Mouse (Mus musculus) adrenal gland, adult (tissue): ENCODE results near the gene Nucb1.
"Not testable (repeated sequence)": the region's sequence is repeated elsewhere in the genome, so short reads cannot be mapped to it uniquely, and the experiment has no call there.

Experiments
- DNase-seq, 2 experiments: peaks; one replicate each; pipeline ENCODE4 v3.0.0; 2022 to 2023; ENCODE audit warnings: low spot score in 1 of 2; ENCODE audit not compliant: inconsistent age in 2 of 2

Gene Nucb1

GRCm38 (mm10) chr7:45489578-45489977, 20.6 kb downstream of the Nucb1 start:
- DNase-seq, result no peak

- DNase-seq, result peak; percentile 87 to 93
Measured at GRCm38 (mm10) chr7:45488293-45489204, 21.7 kb downstream of the Nucb1 start, which contains the start of gene Dhdh. Gene Dhdh, minus strand, starts transcription at chr7:45488805.

GRCm38 (mm10) chr7:45487861-45488292, 22.3 kb downstream of the Nucb1 start:
- peak; percentile 47 to 74 for DNase-seq

GRCm38 (mm10) chr7:45486761-45487415, 23.3 kb downstream of the Nucb1 start, which contains the start of gene Gm45808:
Gene Gm45808, minus strand, starts transcription at chr7:45486811.
- no peak for DNase-seq

- no peak for DNase-seq
Measured at GRCm38 (mm10) chr7:45486158-45486557, 24.0 kb downstream of the Nucb1 start.

GRCm38 (mm10) chr7:45484985-45485384, 25.2 kb downstream of the Nucb1 start:
- DNase-seq, result peak in 1 of 2 experiments; percentile 78

- no peak for DNase-seq
Measured at GRCm38 (mm10) chr7:45482166-45482565, 28.0 kb downstream of the Nucb1 start.

GRCm38 (mm10) chr7:45481374-45481927, 28.8 kb downstream of the Nucb1 start, which contains the start of gene Tulp2:
Gene Tulp2, plus strand, starts transcription at chr7:45481877.
- DNase-seq, result peak; percentile 60 to 82

- DNase-seq, result not testable (repeated sequence)
Measured at GRCm38 (mm10) chr7:45480310-45480709, 29.9 kb downstream of the Nucb1 start.

- DNase-seq, result no peak
Measured at GRCm38 (mm10) chr7:45478774-45479173, 31.4 kb downstream of the Nucb1 start.

- DNase-seq, result peak; percentile 66 to 87
Measured at GRCm38 (mm10) chr7:45477003-45477402, 33.2 kb downstream of the Nucb1 start.

GRCm38 (mm10) chr7:45476453-45476852, 33.8 kb downstream of the Nucb1 start:
- DNase-seq, result peak in 1 of 2 experiments; percentile 5

- DNase-seq, result peak; percentile 57 to 83
Measured at GRCm38 (mm10) chr7:45475291-45475969, 34.8 kb downstream of the Nucb1 start.

GRCm38 (mm10) chr7:45470869-45471268, 39.3 kb downstream of the Nucb1 start:
- peak; percentile 68 to 90 for DNase-seq

- DNase-seq, result peak in 1 of 2 experiments; percentile 34
Measured at GRCm38 (mm10) chr7:45467090-45467670, 43.0 kb downstream of the Nucb1 start.

GRCm38 (mm10) chr7:45466283-45467089, 43.7 kb downstream of the Nucb1 start, which contains the start of gene Bax:
Gene Bax, minus strand, starts transcription at chr7:45466898.
- peak; percentile 97 to 98 for DNase-seq

- DNase-seq, result peak; percentile 42 to 55
Measured at GRCm38 (mm10) chr7:45465549-45465948, 44.7 kb downstream of the Nucb1 start.

- peak in 1 of 2 experiments; percentile 30 for DNase-seq
Measured at GRCm38 (mm10) chr7:45465112-45465511, 45.1 kb downstream of the Nucb1 start.

GRCm38 (mm10) chr7:45463987-45464778, 46.0 kb downstream of the Nucb1 start:
- DNase-seq, result peak; percentile 36 to 59
